Mouse (Mus musculus) induced T-regulatory cell, adult 2 months (primary cell): ENCODE measurements around the gene 3110082J24Rik.
A peak's percentile ranks its signal among the peaks of the same experiment; 100 is the strongest.

Source experiments
- DNase-seq: peaks from one replicate; pipeline ENCODE4 v3.0.0-alpha.2; 2012; ENCODE audit warnings: low read depth

Gene 3110082J24Rik

DNA sequence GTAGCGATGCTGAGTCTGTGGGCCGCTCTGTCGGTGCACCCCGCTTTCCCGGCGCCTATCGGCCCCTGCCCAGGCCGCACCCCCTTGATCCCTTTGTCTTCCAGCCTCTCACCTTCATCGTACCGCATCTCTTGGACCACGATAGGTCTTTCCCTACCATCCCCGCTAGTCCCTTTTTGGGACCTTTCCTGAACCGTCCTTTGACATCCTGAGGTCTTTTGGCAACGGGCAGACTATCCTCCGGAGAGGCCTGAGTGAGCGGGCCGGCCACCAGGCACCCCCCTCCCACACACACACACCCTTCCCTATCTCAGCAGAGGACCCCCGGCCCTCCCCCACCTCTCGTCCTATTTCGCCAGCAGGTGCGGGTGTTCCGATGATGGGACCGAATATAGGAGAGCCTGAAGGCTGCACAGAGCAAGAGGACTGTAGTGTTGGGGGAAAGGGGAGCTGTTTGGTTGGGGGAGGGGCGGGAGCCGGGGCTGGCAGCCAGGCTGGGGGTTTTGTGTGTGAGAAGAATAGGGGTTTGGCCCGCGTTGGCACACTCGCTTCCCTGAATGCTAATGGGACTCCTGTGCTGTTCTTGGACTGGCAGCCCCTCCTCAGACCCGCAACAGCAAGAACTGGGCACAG is at the start of gene 3110082J24Rik:
Gene 3110082J24Rik, minus strand, starts transcription at position 419 of the 633 bp plus-strand sequence.
- DNase-seq: no peak

DNA sequence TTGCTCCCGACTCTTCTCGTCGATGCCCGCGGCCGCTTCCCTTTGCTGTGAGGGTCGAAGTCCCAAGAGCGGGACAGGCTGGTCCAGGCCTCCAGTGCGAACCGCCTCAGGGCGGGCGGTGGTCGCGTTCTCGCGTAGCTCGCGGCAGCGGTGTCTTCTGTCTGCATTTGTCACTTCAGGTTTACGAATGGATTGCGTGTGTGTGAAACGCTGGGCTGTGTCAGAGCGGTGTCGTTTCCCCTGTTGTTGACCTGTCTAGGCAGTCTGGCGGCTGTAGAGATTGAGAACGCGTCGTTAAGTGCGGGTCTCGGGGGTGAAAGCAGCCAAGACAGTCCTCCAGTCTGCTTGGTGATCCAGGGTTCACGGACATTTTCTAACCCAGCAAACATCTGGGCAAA is 49.5 kb upstream of the 3110082J24Rik start:
- no peak for DNase-seq

DNA sequence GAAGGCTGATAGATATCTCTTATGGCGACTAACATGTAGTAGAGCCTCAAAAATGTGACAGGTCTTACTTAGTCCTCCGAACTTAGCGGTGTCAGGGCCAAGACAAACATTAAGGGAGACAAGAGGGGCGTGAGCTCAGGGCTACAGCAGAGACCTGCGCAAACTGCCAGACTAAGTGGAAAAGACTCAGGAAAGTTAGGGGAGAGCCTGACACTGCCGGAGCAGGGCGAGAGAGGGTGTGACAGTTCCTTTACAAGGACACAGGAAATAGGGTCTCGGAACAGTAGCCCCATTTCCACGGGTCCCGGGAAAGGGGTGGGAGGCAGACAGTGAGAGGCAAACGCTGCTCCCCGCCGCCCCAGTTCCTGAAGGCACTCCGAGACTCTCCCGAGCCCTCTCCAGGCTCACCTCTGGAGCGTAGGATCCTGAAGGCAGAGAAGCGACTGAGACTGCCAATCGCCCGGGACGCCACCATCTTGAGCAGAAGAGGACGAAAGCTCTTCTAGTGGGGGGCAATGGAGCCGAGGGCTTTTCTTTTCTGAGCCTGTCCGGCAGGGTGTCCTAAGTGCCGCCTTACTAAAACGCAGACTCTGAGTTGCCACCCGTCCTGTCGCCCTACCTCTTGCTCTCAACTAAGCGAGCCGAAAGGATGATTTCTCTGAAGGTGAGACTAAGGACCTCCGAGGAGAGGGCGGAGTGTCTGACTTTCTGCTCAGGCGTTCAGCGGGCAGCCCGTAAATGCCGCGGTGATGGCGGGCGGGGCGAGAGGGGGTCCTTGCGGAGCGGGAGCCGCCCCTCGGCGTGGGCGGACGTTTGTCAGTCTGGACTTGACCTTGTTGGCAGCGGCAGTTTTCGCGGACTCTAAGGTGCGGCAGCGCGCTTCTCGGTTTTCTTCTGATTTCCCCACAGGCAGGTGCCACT is 48.8 kb upstream of the 3110082J24Rik start, which contains the start of the genes Hadha and Hadhb:
Gene Hadha, minus strand, starts transcription at position 689 of the 921 bp plus-strand sequence.
Gene Hadhb, plus strand, starts transcription at position 775 of the 921 bp plus-strand sequence.
- DNase-seq: peak; percentile 96

DNA sequence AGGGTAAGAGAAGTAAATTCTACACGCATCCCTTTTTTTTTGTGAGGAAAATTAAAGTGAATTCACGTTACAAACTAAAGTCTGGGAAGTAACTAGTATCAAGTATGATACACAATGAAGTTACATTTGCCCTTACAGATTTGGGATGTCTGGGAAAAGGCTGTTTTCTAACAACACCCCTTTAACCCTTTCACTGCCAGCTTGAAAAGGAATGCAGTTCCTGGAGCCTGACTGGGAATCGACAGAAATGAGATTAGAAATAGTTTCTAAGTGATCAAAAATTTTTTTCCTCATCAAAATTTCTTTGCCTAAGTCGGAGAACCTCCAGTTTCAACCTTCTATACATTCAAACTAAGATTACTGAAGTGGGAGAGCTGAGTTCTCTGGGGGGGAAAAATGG is 48.1 kb upstream of the 3110082J24Rik start:
- no peak for DNase-seq

DNA sequence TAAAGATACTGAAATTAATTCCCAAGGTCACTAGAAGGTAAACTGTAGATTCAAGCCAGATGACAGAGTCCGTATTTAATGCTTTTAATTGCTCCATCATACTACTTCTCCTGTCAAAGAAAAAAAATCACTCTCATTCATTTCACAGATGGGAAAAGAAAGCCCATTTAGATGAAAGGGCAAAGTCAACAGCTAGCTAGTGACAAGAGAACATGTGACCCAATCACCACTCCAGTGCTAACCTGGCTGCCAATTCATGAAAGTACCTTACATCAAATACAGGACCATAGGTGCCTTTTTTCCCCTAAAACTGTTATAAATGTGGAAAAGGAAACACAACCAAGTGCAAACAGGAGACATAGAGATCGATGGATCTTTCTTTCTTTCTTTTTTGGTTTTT is 47.3 kb upstream of the 3110082J24Rik start:
- peak; percentile 7 for DNase-seq

DNA sequence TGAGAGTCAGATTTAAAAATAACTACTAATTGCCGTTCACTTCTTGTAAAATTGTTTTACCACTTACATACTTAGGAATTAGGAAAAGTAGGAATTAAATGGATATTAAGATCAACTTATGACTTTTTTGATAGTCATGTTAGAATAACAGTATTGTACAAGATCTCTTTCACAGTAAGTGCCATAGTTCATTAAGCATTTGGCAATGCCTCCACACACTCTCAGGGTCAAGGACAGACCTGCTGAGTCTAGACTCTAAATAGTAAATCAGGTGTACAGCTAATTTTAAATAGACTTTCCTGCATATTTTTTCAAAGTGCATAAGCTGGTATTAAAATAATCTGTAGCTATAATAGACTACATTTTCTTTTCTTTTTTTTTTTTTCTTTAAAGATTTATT is 46.5 kb upstream of the 3110082J24Rik start:
- DNase-seq: no peak

DNA sequence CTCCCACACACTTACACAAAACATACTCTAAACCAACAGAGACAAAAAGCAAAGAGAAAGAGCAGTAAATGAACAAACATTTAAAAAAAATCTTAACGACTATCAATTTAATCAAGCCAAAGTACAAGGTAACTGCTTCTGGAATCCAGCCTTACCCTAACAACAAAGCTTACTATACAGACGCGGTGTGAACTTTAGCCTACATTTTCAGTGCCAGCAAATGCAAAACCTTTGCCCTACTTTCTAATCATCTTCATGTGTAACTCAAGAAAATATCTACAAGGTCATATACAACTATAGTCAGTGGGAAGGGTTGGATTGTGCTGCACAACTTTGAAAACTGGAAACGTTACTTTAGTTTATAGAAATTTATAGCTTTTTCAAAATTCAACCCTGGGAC is 46.1 kb upstream of the 3110082J24Rik start:
- no peak for DNase-seq

DNA sequence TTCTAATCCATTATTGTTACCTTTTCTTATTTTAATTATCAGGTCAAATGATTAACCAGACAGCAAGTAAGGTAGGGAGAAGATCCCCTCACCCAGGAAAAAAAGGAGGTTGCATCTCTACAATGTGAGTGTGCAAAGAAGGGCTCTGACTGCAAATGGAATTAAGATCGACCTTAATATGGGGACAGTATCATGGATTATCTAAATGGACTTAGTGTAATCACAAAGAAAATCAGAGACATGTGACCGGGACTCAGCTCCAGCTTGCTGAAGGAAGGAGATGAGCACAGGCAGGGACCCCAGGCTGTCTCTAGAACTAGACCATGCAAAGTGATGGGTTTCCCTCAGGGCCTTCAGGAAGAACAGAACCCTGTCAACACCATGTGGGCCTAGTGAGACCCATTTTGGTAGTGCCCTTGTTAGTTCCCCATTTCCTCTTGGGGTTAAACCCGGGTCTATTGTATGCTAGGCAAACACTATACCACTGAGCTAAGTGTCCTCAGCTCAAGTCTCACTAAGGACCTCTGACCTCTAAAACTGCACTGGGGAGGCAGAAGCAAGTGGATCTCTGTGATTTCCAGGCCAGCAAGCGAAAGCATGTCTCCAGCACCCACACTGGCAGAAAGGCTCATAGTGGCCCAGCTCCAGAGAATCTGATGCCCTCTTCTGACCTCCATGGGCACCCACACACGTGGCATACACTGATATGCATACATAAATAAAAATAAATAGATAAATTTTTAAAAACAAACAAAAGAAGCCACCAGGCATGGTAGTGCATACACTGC is 42.4 kb upstream of the 3110082J24Rik start:
- no peak for DNase-seq

DNA sequence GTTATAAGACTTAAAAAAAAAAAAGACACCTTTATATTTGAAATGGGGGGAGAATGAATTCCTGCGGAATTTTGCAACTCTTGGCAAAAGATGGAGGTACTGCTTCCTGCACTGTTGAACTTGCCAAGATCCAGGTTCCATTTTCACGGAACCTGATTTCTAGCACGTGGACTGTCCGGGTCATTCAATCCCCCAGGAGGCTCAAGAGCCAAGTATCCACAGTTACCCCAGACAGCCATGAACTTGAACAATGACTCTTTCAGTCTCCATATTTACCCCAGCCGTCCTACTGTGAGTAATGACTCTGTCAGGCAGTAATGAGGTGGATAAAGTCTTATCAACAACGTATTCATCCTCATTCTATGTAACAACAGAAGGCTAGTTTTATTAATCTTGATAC is 40.6 kb upstream of the 3110082J24Rik start:
- no peak for DNase-seq

DNA sequence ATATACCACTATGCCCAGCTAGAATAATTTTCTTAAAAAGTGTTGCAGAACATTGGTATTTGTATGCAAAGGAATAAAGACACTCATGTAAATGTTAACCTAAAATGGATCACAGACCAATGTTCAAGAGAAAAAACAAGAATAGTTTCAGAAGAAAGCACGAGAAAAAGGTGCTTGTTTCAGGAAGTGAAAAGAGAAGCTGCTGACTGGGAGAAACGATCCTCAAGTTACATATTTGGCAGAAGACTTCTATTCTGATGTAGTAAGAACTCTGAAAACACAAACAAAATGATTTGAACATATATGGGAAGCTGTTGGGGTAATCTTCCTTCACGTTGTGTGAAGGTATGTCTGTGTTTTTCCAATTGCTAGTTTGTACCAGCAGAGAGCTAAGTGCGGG is 32.3 kb upstream of the 3110082J24Rik start:
- DNase-seq: no peak

DNA sequence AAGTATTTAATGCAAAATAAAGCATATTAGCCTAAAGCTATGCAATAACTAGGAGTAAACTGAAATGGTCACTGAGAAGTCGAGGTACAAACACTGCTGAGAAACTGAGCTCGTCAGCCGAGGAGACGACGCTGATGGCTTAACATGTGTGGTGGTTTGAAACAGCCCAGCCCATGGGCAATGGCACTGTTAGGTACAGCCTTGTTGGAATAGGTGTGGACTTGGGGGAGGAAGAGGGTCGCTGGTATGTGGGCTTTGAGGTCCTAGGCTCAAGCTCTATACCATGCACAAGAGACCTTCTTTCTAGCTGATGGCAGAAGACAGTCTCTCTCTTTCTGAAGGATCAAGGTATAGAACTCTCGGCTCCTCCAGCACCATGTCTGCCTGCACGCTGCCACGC is 31.4 kb upstream of the 3110082J24Rik start:
- no peak for DNase-seq

DNA sequence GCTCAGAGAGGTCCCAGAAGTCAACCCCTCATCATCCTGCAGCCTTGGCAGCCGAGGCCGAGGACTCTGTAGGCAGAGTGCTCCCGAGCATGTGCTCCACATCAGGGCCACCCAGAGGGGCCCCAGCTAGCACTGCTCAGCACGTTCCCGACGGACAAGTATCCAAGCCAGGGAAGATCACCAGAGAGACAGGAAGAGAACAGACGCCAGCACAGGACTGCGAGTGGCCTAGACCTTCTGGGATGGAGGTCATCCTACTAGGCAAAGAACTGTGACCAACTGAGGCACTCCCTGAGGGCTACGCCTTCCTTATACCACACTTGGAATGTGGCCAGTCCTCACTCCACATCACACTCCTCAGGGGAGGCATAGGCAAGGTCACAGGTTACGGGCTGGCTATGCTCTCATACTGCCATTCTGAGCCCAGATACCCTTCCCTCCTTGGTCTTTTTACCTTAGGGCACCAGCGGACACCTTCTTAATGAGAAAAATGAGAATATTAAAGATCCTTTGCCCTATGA is 29.9 kb upstream of the 3110082J24Rik start:
- no peak for DNase-seq

DNA sequence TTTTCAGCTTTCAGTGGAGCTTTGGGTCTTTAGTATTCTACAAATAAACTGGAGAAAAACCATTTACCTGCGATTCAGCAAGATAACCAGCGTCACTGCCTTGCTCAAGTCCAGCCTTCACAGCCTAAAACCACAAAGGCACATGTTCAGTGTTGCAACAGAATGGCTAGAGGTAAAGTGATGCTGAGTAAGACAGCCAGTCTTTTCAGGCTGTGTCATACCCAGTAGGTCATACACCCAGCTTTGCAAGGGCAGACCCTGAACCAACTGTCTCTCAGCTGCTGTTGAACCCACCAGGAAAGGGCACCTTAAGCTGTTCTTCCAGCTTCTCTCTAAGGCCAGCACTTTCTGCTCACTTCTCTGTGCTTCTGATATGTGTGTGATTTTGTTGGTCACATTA is 26.3 kb upstream of the 3110082J24Rik start:
- no peak for DNase-seq

DNA sequence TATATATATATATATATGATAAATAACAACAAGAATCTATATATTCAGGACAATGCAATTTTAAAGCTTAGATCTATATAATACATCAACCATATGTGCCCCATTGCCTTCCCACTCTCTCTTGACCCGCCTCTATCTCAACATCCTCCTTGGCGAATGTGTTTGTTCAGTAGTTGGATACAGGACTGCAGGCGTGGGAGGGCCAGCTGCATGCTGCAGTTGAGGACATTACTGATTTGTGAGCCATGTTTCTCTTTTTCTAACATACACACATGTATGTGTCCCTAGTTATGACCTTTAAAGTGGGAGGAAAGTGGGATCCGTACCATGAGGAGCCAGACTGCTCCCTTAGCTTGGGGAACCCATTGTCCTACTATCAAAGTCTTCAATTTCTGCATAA is 25.4 kb upstream of the 3110082J24Rik start:
- DNase-seq: no peak

DNA sequence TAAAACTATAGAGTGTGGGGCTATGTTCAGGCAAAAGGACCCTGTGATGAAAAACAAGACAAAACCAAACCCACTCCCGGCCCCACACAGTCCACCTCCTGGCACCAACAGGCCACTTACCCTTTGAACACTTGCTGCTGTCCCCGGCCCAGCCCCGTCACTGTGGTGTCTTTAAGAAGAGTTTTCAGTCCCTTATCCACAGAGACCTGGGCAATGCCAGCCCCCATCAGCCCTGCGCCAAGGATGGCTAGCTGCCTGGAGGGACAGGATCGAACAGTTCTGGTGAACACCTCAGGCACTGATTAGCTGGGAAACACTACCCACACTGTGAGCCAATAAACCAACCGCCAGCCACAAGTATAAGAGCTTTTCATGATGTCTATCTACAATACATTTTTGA is 22.8 kb upstream of the 3110082J24Rik start:
- no peak for DNase-seq

DNA sequence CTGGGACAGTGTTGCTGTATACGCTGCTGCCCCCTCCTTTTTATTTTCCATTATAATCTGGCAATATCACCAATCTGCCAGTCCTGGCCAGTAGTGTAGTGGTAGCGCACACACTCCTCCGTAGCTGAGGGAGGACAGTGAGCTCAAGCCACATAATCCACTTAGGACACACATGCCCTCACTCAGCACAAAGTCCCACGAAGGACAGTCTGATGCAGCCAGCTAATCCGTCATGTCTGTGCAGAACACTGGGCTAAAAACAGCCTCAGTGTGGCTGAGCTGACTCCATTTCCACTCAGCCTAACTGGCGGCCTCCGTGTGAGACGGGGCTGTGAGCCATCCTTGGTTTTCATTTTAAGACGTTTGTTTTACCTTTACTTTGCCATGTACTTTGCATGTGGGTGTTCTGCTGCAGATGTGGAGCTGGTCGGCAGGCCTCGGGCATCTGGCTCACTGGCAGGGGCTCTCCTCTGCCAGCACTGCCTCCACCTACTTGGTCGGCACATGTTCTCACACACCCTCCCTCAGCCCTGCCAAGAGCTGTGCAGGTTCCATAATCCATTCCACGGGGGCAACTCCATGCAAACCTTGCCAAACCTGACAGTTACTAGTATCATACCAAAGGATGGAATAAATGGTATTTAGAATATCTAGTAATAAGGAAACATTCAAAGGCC is 22.2 kb upstream of the 3110082J24Rik start:
- DNase-seq: no peak

DNA sequence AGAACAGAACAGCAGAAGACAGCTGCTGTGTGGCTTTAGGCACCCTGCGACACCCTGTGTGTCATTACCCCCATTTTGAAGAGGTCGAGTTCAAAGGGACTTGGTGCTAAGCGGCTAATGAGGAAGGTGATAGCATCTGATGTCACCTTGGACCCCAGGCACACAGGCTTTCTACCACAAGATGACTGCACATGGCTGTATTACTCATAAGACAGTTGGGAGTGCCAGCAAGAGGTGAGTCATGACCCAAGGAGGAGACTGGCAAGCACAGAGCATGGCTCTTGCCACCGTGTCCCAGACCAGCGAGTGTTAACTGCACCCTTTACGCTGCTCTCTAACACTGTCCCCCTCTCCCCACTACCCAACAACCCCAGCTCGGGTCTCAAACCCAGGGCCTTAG is 20.9 kb upstream of the 3110082J24Rik start:
- DNase-seq: no peak

DNA sequence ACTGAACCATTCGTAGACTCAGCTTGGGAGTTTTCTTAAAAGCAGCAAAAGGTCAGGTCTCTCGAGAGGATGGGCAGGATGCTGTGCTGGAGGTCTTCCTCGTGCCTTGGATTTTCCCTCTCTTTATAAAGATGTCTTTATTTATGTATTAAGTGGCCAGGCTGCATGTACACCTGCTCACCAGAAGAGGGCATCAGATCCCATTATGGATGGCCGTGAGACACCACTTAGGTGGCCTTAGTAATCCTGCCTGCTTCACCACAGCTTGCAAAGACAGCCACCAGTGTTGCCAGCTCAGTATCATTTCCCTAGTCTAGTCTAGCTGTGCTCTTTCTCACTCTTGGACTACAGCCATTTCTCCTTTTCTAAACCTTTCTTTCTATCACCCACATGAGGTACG is 19.7 kb upstream of the 3110082J24Rik start:
- DNase-seq: peak; percentile 63

DNA sequence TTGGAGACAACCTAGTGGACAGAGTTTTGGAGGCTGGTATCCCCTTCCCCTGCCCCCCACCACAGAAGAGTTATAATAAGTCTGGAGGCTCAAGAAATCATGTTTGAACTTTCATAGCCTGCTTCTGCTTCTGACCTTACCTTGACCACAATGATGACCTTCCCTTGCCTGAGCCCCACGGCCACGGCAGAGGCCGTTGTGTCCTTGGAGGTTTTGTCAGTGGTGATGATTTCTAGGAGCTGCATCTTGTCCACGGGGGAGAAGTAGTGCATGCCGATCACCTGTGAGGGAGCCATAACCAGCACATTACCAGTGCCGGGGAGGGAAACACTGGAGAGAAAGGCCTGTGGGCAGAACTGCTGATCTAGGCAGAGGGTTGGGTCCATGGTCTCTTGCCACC is 16.6 kb upstream of the 3110082J24Rik start:
- no peak for DNase-seq

DNA sequence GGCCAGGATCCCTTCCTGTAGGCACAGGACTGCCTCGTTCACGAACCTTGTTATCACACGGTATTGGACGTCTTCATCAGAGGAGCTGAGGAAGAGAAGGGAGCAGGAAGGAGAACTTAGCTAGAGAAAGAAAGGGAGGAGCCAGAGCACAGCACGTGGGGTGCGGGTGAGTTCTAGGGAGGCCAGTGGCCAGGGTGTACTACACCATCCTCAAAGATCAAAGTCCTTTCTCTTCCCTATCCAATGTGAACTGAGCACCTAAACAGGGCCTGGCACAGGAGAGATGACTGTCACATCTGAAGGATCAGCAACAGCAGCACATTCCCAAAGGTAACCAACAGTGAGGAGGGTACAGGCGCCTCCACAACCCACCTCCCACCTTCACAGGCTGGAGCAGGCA is 14.2 kb upstream of the 3110082J24Rik start:
- DNase-seq: no peak

DNA sequence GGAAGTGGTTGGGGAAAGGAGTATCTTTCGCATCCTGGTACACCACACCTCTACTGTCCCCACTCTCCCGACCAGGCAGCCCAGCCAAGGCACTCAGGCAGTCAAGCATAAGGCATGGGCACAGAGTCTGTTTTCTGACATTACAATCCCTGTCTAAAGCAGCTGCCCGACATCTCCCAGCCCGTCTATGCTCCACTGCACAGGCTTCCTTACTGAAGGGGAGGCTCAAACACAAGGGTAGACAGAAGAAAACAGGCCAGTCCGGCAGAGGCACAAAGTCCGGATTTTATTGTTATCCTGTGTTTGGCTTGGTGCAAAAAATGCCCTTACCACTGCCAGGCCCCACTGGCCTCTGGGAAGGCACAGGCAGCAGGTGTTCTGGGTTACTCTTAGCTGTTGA is 13.3 kb upstream of the 3110082J24Rik start:
- no peak for DNase-seq

DNA sequence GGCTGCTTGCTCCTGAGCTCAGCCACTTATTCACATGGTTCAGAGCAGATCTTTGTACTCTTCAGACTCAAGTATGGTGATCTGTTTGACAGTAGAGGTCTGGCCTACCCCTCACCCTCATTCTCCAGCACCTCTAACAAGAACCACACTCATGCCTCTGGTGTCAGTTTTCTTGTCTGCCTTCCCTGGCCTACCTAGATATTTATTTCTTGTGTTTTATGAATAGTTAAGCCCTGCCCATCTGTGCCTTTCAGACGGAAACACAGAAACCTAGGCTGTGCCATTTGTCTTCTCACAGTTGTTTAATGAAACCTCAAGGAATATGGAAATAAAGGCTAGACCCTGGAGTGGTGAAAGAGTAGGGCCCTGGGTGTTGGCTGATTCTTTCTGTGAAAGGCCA is 12.1 kb upstream of the 3110082J24Rik start:
- no peak for DNase-seq
